Mouse (Mus musculus) kidney, embryonic 14.5 days (tissue): ENCODE measurements around the gene Gtpbp4. TPM values are rescaled to one million over a fixed set of nuclear protein-coding genes. Genes with fewer than 3 reads are reported as not detected.
"Not testable (repeated sequence)": the region's sequence is repeated elsewhere in the genome, so short reads cannot be mapped to it uniquely, and the experiment has no call there.

Experiments used
- ATAC-seq: fragments of 200-750 bp; cut with Nextera tagmentation; 2 replicates; pipeline ENCODE4 v1.8.0; 2017; ENCODE audit warnings: moderate number of reproducible peaks, mild to moderate bottlenecking, moderate TSS enrichment, moderate library complexity; ENCODE audit not compliant: low FRiP score, low TSS enrichment
- H3K27ac ChIP-seq: fragments of 300-500 bp; sonication (generic); 2 replicates; pipeline ENCODE4 v1.5.1; 2014; ENCODE audit warnings: low read depth, mild to moderate bottlenecking, low read length, moderate library complexity, mixed read lengths
- H3K27me3 ChIP-seq: fragments of 300-500 bp; sonication (generic); 2 replicates; pipeline ENCODE4 v1.6.1; 2014; ENCODE audit warnings: mild to moderate bottlenecking, low read length; ENCODE audit not compliant: control insufficient read depth, insufficient read depth
- H3K36me3 ChIP-seq: fragments of 300-500 bp; sonication (generic); 2 replicates; pipeline ENCODE4 v1.6.1; 2014; ENCODE audit warnings: low read length, mixed read lengths; ENCODE audit not compliant: control insufficient read depth, insufficient read depth
- H3K4me1 ChIP-seq: fragments of 300-500 bp; sonication (generic); 2 replicates; pipeline ENCODE4 v1.6.1; 2014; ENCODE audit warnings: low read length, mixed read lengths; ENCODE audit not compliant: control insufficient read depth, insufficient read depth
- H3K4me2 ChIP-seq: fragments of 300-500 bp; sonication (generic); replicated peaks from 2 replicates; pipeline ENCODE4 v1.6.1; 2014; ENCODE audit warnings: low read depth, mild to moderate bottlenecking, low read length
- H3K4me3 ChIP-seq: fragments of 300-500 bp; sonication (generic); 2 replicates; pipeline ENCODE4 v1.5.1; 2014; ENCODE audit warnings: mild to moderate bottlenecking, low read length
- H3K9ac ChIP-seq: fragments of 300-500 bp; sonication (generic); 2 replicates; pipeline ENCODE4 v1.6.1; 2014; ENCODE audit warnings: low read depth, mild to moderate bottlenecking, low read length, moderate library complexity
- H3K9me3 ChIP-seq: fragments of 300-500 bp; sonication (generic); 2 replicates; pipeline ENCODE4 v1.6.1; 2016; ENCODE audit warnings: low read length; ENCODE audit not compliant: control insufficient read depth
- WGBS: fragments of 180-500 bp; shearing (Covaris S2); extraction: QIAGEN DNeasy Blood & Tissue Kit; methylation state at CpG from one replicate; pipeline ENCODE4 v1.1.7; 2014; 5-methylcytosine and 5-hydroxymethylcytosine counted together
- polyA plus RNA-seq: library from polyadenylated mRNA; unstranded; fragments of >200 nt; fragmentation: Nextera tagmentation; extraction: Ambion mirVana; gene quantifications from 2 replicates; pipeline ENCODE4 v1.2.1, GENCODE M21; 2014

Gtpbp4 gene
- polyA plus RNA-seq, 1 experiment from 2014 or later = 102 TPM

GRCm38 (mm10) chr13:8959554-8959953 is 36.3 kb downstream of the Gtpbp4 start:
- not testable (repeated sequence) for H3K9ac ChIP-seq, H3K36me3 ChIP-seq, H3K4me2 ChIP-seq, H3K27me3 ChIP-seq, H3K4me3 ChIP-seq, H3K27ac ChIP-seq, H3K9me3 ChIP-seq, ATAC-seq, H3K4me1 ChIP-seq
- WGBS = 92% methylated on average over 5 of the region's 6 CpGs

- not testable (repeated sequence) for H3K36me3 ChIP-seq, H3K9me3 ChIP-seq, H3K9ac ChIP-seq, H3K4me3 ChIP-seq, H3K27me3 ChIP-seq, H3K4me2 ChIP-seq, ATAC-seq, H3K27ac ChIP-seq, H3K4me1 ChIP-seq
- WGBS = 50% methylated on average over 1 of the region's 5 CpGs
These were observed 36.8 kb downstream of the Gtpbp4 start for GRCm38 (mm10) chr13:8959058-8959457.

- H3K4me2 ChIP-seq, H3K9me3 ChIP-seq, H3K36me3 ChIP-seq, H3K4me3 ChIP-seq, H3K4me1 ChIP-seq, H3K9ac ChIP-seq, H3K27ac ChIP-seq, H3K27me3 ChIP-seq, ATAC-seq: not testable (repeated sequence)
- no CpG with 5 or more reads among the region's 5 CpGs for WGBS
These were observed 39.0 kb downstream of the Gtpbp4 start for GRCm38 (mm10) chr13:8956873-8957272.

GRCm38 (mm10) chr13:8955127-8955526 is 40.8 kb downstream of the Gtpbp4 start:
- H3K4me3 ChIP-seq, H3K36me3 ChIP-seq, H3K4me1 ChIP-seq, H3K4me2 ChIP-seq, H3K27me3 ChIP-seq, H3K9me3 ChIP-seq, H3K27ac ChIP-seq, ATAC-seq, H3K9ac ChIP-seq: not testable (repeated sequence)
- 69% methylated on average over 2 of the region's 2 CpGs for WGBS

- H3K27ac ChIP-seq, ATAC-seq: not testable (repeated sequence)
These were observed 43.3 kb downstream of the Gtpbp4 start, which contains the start of gene Idi2 for GRCm38 (mm10) chr13:8952563-8952962. Gene Idi2 (plus strand): TSS chr13:8952863.

GRCm38 (mm10) chr13:8948131-8948530 is 47.8 kb downstream of the Gtpbp4 start, which contains the start of gene Gm9745:
Gene Gm9745 (minus strand): TSS chr13:8948231.
- not testable (repeated sequence) for H3K4me2 ChIP-seq, H3K4me1 ChIP-seq, H3K36me3 ChIP-seq, H3K4me3 ChIP-seq, H3K9ac ChIP-seq, H3K9me3 ChIP-seq, H3K27me3 ChIP-seq, H3K27ac ChIP-seq, ATAC-seq

More at GRCm38 (mm10) chr13:8952563-8952962, 43.3 kb downstream of the Gtpbp4 start, which contains the start of gene Idi2:
- H3K4me3 ChIP-seq, H3K9me3 ChIP-seq, H3K9ac ChIP-seq, H3K27me3 ChIP-seq, H3K4me2 ChIP-seq, H3K36me3 ChIP-seq, H3K4me1 ChIP-seq: not testable (repeated sequence)

- peak; percentile 55; the same call in 1 of the 2 replicates for ATAC-seq
- WGBS = no CpG with 5 or more reads among the region's 5 CpGs
- not testable (repeated sequence) for H3K4me2 ChIP-seq
These were observed 52.1 kb downstream of the Gtpbp4 start for GRCm38 (mm10) chr13:8943828-8944227.

GRCm38 (mm10) chr13:8941701-8942100 is 54.2 kb downstream of the Gtpbp4 start:
- H3K27ac ChIP-seq, ATAC-seq, H3K4me1 ChIP-seq, H3K9ac ChIP-seq, H3K4me3 ChIP-seq, H3K36me3 ChIP-seq, H3K27me3 ChIP-seq, H3K9me3 ChIP-seq, H3K4me2 ChIP-seq: not testable (repeated sequence)
- WGBS = 14% methylated on average over 1 of the region's 5 CpGs

More at GRCm38 (mm10) chr13:8943828-8944227, 52.1 kb downstream of the Gtpbp4 start:
- not testable (repeated sequence) for H3K36me3 ChIP-seq, H3K4me3 ChIP-seq, H3K9me3 ChIP-seq, H3K4me1 ChIP-seq, H3K27ac ChIP-seq, H3K27me3 ChIP-seq, H3K9ac ChIP-seq

- not testable (repeated sequence) for H3K27ac ChIP-seq, H3K9me3 ChIP-seq, H3K4me1 ChIP-seq, H3K27me3 ChIP-seq, H3K4me3 ChIP-seq, H3K9ac ChIP-seq, H3K36me3 ChIP-seq, ATAC-seq, H3K4me2 ChIP-seq
- 85% methylated on average over 4 of the region's 4 CpGs for WGBS
These were observed 54.8 kb downstream of the Gtpbp4 start for GRCm38 (mm10) chr13:8941110-8941509.
